Mouse (Mus musculus) megakaryocyte progenitor cell, adult 5-6 weeks (primary cell): Measurements from ENCODE around the gene Ifrd2. TPM values are rescaled to one million over a fixed set of nuclear protein-coding genes. Genes with fewer than 3 reads are reported as not detected.

ENCODE experiments used
- ATAC-seq: replicated peaks from 2 replicates; pipeline ENCODE4 v1.8.0; 2016; ENCODE audit warnings: mild to moderate bottlenecking, moderate TSS enrichment, inconsistent platforms; ENCODE audit not compliant: poor library complexity
- total RNA-seq, 2 experiments: library from RNA; stranded (forward) in 1 of 2; stranded (reverse) in 1 of 2; fragments of 157-497, 149-512 nt in 1 of 2; fragments of 200-1000 nt in 1 of 2; gene quantifications; 2 replicates each; pipeline versions ENCODE4 v1.2.3 to v1.2.4; 2015 to 2017

Ifrd2 gene
- total RNA-seq, 2 experiments from 2014 or later = 31.5 to 93.4 TPM

- no peak for ATAC-seq
Observed at GRCm38 (mm10) chr9:107634406-107635278, 47.2 kb downstream of the Ifrd2 start.

GRCm38 (mm10) chr9:107635279-107636028, 48.0 kb downstream of the Ifrd2 start, which contains the start of gene Gnai2:
Gene Gnai2 (minus strand): TSS chr9:107635367.
- ATAC-seq = peak; percentile 71

- no peak for ATAC-seq
Observed at GRCm38 (mm10) chr9:107637070-107637469, 49.6 kb downstream of the Ifrd2 start.

GRCm38 (mm10) chr9:107640257-107640772, 52.9 kb downstream of the Ifrd2 start:
- peak; percentile 64 for ATAC-seq

- no peak for ATAC-seq
Observed at GRCm38 (mm10) chr9:107641666-107642065, 54.2 kb downstream of the Ifrd2 start.

Other genes starting within 250 kb of the Ifrd2 start
- gene Hemk1, start 249.3 kb upstream of the Ifrd2 start, total RNA-seq (2015) = 14.5 and 20.2 TPM in 2 replicates
- gene Hemk1, start 249.3 kb upstream of the Ifrd2 start, total RNA-seq (2017) = 12.0 and 14.0 TPM in 2 replicates
- gene 6430571L13Rik, start 247.0 kb upstream of the Ifrd2 start, total RNA-seq (2015) = 0.07 TPM in 1 of 2 replicates, not detected in the other
- 0.08 and 0.17 TPM in 2 replicates for gene 6430571L13Rik, start 247.0 kb upstream of the Ifrd2 start, total RNA-seq (2017)
- gene Cacna2d2, start 188.0 kb upstream of the Ifrd2 start, total RNA-seq (2015) = 0.42 and 1.5 TPM in 2 replicates
- 0.30 and 0.37 TPM in 2 replicates for gene Cacna2d2, start 188.0 kb upstream of the Ifrd2 start, total RNA-seq (2017)
- gene Tmem115, start 53.7 kb upstream of the Ifrd2 start, total RNA-seq (2015) = 9.9 and 12.3 TPM in 2 replicates
- gene Tmem115, start 53.7 kb upstream of the Ifrd2 start, total RNA-seq (2017) = 14.5 and 19.9 TPM in 2 replicates
- 19.3 and 22.8 TPM in 2 replicates for gene Cyb561d2, start 45.4 kb upstream of the Ifrd2 start, total RNA-seq (2015)
- 12.2 and 16.3 TPM in 2 replicates for gene Cyb561d2, start 45.4 kb upstream of the Ifrd2 start, total RNA-seq (2017)
- gene Nprl2, start 45.4 kb upstream of the Ifrd2 start, total RNA-seq (2015) = 9.2 and 14.3 TPM in 2 replicates
- gene Nprl2, start 45.4 kb upstream of the Ifrd2 start, total RNA-seq (2017) = 10.7 and 13.0 TPM in 2 replicates
- 0.12 TPM in 1 of 2 replicates, not detected in the other for gene Zmynd10, start 40.3 kb upstream of the Ifrd2 start, total RNA-seq (2015)
- 0.33 and 0.37 TPM in 2 replicates for gene Zmynd10, start 40.3 kb upstream of the Ifrd2 start, total RNA-seq (2017)
- gene Rassf1, start 36.1 kb upstream of the Ifrd2 start, total RNA-seq (2015) = 27.3 and 27.4 TPM in 2 replicates
- 35.4 and 38.8 TPM in 2 replicates for gene Rassf1, start 36.1 kb upstream of the Ifrd2 start, total RNA-seq (2017)
- gene Tusc2, start 24.4 kb upstream of the Ifrd2 start, total RNA-seq (2015) = 16.7 and 17.1 TPM in 2 replicates
- gene Tusc2, start 24.4 kb upstream of the Ifrd2 start, total RNA-seq (2017) = 15.2 and 15.3 TPM in 2 replicates
- gene Hyal2, start 19.7 kb upstream of the Ifrd2 start, total RNA-seq (2015) = 6.6 and 7.3 TPM in 2 replicates
- gene Hyal2, start 19.7 kb upstream of the Ifrd2 start, total RNA-seq (2017) = 2.8 and 4.1 TPM in 2 replicates
- gene Hyal1, start 10.7 kb upstream of the Ifrd2 start, total RNA-seq (2015) = 0.44 and 0.54 TPM in 2 replicates
- 0.54 and 1.1 TPM in 2 replicates for gene Hyal1, start 10.7 kb upstream of the Ifrd2 start, total RNA-seq (2017)
- 9.3 and 15.4 TPM in 2 replicates for gene Naa80, start 8.8 kb upstream of the Ifrd2 start, total RNA-seq (2015)
- gene Naa80, start 8.8 kb upstream of the Ifrd2 start, total RNA-seq (2017) = 9.3 and 10.4 TPM in 2 replicates
- 1.4 and 1.7 TPM in 2 replicates for gene Hyal3, start 6.8 kb upstream of the Ifrd2 start, total RNA-seq (2015)
- 0.58 TPM in 1 of 2 replicates, not detected in the other for gene Hyal3, start 6.8 kb upstream of the Ifrd2 start, total RNA-seq (2017)
- not detected in 2 replicates for gene Sema3b, start 21.6 kb downstream of the Ifrd2 start, total RNA-seq (2015)
- gene Sema3b, start 21.6 kb downstream of the Ifrd2 start, total RNA-seq (2017) = not detected in 2 replicates
- 333 and 362 TPM in 2 replicates for gene Gnai2, start 47.7 kb downstream of the Ifrd2 start, total RNA-seq (2015)
- gene Gnai2, start 47.7 kb downstream of the Ifrd2 start, total RNA-seq (2017) = 423 and 432 TPM in 2 replicates
- gene Slc38a3, start 81.9 kb downstream of the Ifrd2 start, total RNA-seq (2015) = not detected in 2 replicates
- not detected in 2 replicates for gene Slc38a3, start 81.9 kb downstream of the Ifrd2 start, total RNA-seq (2017)
- gene Gnat1, start 92.1 kb downstream of the Ifrd2 start, total RNA-seq (2015) = 0.12 TPM in 1 of 2 replicates, not detected in the other
- gene Gnat1, start 92.1 kb downstream of the Ifrd2 start, total RNA-seq (2017) = not detected in 2 replicates
- not detected in 2 replicates for gene Sema3f, start 122.8 kb downstream of the Ifrd2 start, total RNA-seq (2015)
- gene Sema3f, start 122.8 kb downstream of the Ifrd2 start, total RNA-seq (2017) = 1.00 TPM in 1 of 2 replicates, not detected in the other
- 110 and 146 TPM in 2 replicates for gene Rbm5, start 183.4 kb downstream of the Ifrd2 start, total RNA-seq (2015)
- 142 and 235 TPM in 2 replicates for gene Rbm5, start 183.4 kb downstream of the Ifrd2 start, total RNA-seq (2017)